Mouse (Mus musculus) frontal cortex, postnatal 36 days (tissue): Measurements from ENCODE around the gene 4933402E13Rik.

Source experiments
- DNase-seq, 2 experiments: peaks; one replicate each; pipeline ENCODE4 v3.0.0; 2022; ENCODE audit warnings: low spot score in 2 of 2

4933402E13Rik gene

GRCm38 (mm10) chrX:62283199-62283598, at the start of gene 4933402E13Rik:
Gene 4933402E13Rik, plus strand, starts transcription at chrX:62283499.
- DNase-seq, result no peak
